Mouse (Mus musculus) testis, adult 2 months (tissue): ENCODE measurements around the gene Lpxn.

Experiments
- CTCF ChIP-seq: fragments of 200-500 bp; IDR thresholded peaks from 2 replicates; pipeline ENCODE4 v1.5.1; 2012; ENCODE audit warnings: low read depth, mild to moderate bottlenecking, inconsistent platforms, low read length, moderate library complexity; ENCODE audit not compliant: control insufficient read depth, insufficient read depth, insufficient replicate concordance
- POLR2A ChIP-seq: fragments of 200-500 bp; IDR thresholded peaks from 2 replicates; pipeline ENCODE4 v1.6.1; 2012; ENCODE audit warnings: low read depth, mild to moderate bottlenecking, inconsistent platforms, low read length, moderate library complexity; ENCODE audit not compliant: control insufficient read depth

DNA sequence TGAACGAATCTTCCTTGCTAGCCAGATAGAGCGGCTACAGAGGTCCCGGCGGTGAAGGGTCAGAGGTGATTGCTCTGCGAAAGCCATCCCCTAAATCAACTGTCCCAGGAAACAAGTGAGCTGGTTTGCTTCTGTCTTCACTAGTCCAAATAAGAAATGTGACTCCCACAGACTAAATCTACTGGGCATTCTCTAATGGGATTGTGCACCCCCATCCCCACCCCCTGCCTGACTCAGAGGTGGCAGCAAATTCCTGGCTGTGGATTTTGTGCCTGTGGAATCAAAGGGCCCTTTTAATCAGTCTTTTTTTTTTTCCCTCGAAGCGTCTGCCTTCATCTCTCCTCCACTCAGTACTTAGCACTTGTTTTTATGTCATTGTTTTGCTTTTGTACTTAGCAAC is 30.7 kb upstream of the Lpxn start, which contains the start of gene Cntf:
- TF ChIP-seq POLR2A (no peak), CTCF (no peak)
